22 mouse cellular contexts compared by ENCODE assay signal in the genomic region with DNA sequence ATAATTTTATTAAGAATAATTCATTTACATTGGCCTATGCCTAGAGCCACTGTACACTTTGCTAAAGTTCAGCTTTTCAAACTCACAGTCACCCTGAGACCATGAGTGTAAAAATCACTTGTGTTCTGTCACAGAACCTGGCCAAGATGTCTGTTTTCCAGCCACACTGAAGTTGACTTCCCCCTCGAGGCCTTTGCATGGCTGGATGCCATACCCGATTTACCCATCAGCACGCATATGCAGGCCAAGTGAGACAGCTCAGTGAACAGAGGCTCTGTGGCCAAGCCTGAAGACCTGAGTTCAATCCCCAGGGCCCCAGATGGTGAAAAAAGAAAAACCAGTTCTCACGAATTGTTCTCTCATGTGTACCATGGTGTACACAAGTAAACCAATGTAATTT.
"Had no signal": no experiment of that assay in that cellular context is flagged by ENCODE, and none has a peak within 500 bp of the region (broad histone marks: within the 10 kb centered on the region; RNA-seq: fewer than 3 reads in every experiment).

No protein-coding gene starts in this region.

- H3K27ac ChIP-seq: gastrocnemius, adult 2 months; heart, embryonic 10.5 days; hindbrain, embryonic 10.5 days; hindbrain, embryonic 12.5 days; hindbrain, embryonic 14.5 days; layer of hippocampus, adult 2 months; left cerebral cortex, adult 2 months; limb, embryonic 10.5 days; limb, embryonic 12.5 days; liver, embryonic 13.5 days; liver, embryonic 15.5 days had no signal

- H3K27me3 ChIP-seq: heart, embryonic 12.5 days; hindbrain, embryonic 12.5 days; limb, embryonic 12.5 days; liver, embryonic 13.5 days; liver, embryonic 15.5 days had no signal

- DNase-seq: gastrocnemius, adult 2 months; gastrocnemius, postnatal 10 days; gastrocnemius, postnatal 25 days; heart, postnatal 10 days; heart, postnatal 4 days; kidney, adult 11 months; kidney, adult 8-10 months; kidney, postnatal 10 days; kidney, postnatal 25 days; kidney, postnatal 4 days; liver; liver, embryonic 13.5 days had no signal

- H3K9ac ChIP-seq: heart, embryonic 12.5 days; hindbrain, embryonic 12.5 days; hindbrain, embryonic 14.5 days; limb, embryonic 12.5 days; liver, embryonic 13.5 days; liver, embryonic 15.5 days had no signal

- H3K4me3 ChIP-seq: gastrocnemius, adult 2 months; heart, embryonic 10.5 days; heart, embryonic 12.5 days; hindbrain, embryonic 10.5 days; hindbrain, embryonic 12.5 days; layer of hippocampus, adult 2 months; left cerebral cortex, adult 2 months; limb, embryonic 10.5 days; limb, embryonic 12.5 days; liver, embryonic 13.5 days; liver, embryonic 15.5 days had no signal

- H3K4me1 ChIP-seq: liver, embryonic 13.5 days; liver, embryonic 15.5 days had no signal

- H3K36me3 ChIP-seq: heart, embryonic 10.5 days; heart, embryonic 12.5 days; hindbrain, embryonic 10.5 days; hindbrain, embryonic 12.5 days; limb, embryonic 10.5 days; limb, embryonic 12.5 days; liver, embryonic 13.5 days; liver, embryonic 15.5 days had no signal
